Mouse (Mus musculus) C2C12 (cell line): ENCODE results near the gene Grk5. TPM values are rescaled to one million over a fixed set of nuclear protein-coding genes. Genes with fewer than 3 reads are reported as not detected.

Experiments
- H3K27me3 ChIP-seq: one replicate; pipeline ENCODE4 v1.6.1; 2011; ENCODE audit not compliant: control insufficient read depth, insufficient read depth, insufficient read length
- H3K36me3 ChIP-seq: one replicate; pipeline ENCODE4 v1.6.1; 2011; ENCODE audit not compliant: control insufficient read depth, insufficient read depth
- H3K4me3 ChIP-seq: one replicate; pipeline ENCODE4 v1.5.1; 2011; ENCODE audit warnings: mild to moderate bottlenecking, control low read depth; ENCODE audit not compliant: poor library complexity, insufficient read depth, severe bottlenecking
- H3K79me2 ChIP-seq: one replicate; pipeline ENCODE4 v1.6.1; 2011; ENCODE audit not compliant: control insufficient read depth, insufficient read depth
- H3K79me3 ChIP-seq: one replicate; pipeline ENCODE4 v1.6.1; 2011; ENCODE audit warnings: low read depth, control low read depth
- H3ac ChIP-seq: one replicate; pipeline ENCODE3; 2011; ENCODE audit warnings: low read depth; ENCODE audit not compliant: control insufficient read depth, insufficient read length
- CEBPB ChIP-seq: IDR thresholded peaks from one replicate; pipeline ENCODE4 v1.6.1; 2011; ENCODE audit warnings: low read depth, mild to moderate bottlenecking, control low read depth, moderate library complexity
- CTCF ChIP-seq: IDR thresholded peaks from one replicate; pipeline ENCODE4 v1.5.1; 2011; ENCODE audit not compliant: control insufficient read depth, insufficient read depth, insufficient read length
- FOSL1 ChIP-seq: IDR thresholded peaks from one replicate; pipeline ENCODE4 v1.8.0; 2011; ENCODE audit warnings: mild to moderate bottlenecking, low read length; ENCODE audit not compliant: poor library complexity, insufficient read depth, severe bottlenecking
- MAX ChIP-seq: IDR thresholded peaks from one replicate; pipeline ENCODE4 v1.6.1; 2011; ENCODE audit warnings: mild to moderate bottlenecking, control low read depth
- MYOD1 ChIP-seq: IDR thresholded peaks from one replicate; pipeline ENCODE4 v1.6.1; 2011; ENCODE audit warnings: low read depth; ENCODE audit not compliant: control insufficient read depth, insufficient read length
- MYOG ChIP-seq: IDR thresholded peaks from one replicate; pipeline ENCODE4 v1.6.1; 2011; ENCODE audit not compliant: control insufficient read depth, insufficient read length; ENCODE audit errors: extremely low read depth
- USF1 ChIP-seq: IDR thresholded peaks from one replicate; pipeline ENCODE4 v1.6.1; 2011; ENCODE audit warnings: low read depth, mild to moderate bottlenecking, control low read depth, moderate library complexity
- polyA plus RNA-seq: library from polyadenylated mRNA; unstranded; fragments of >200 nt; fragmentation: generic; extraction: Trizol; gene quantifications from one replicate; pipeline ENCODE4 v1.2.1, GENCODE M21; 2012; ENCODE audit warnings: missing spikeins

The Grk5 gene
- polyA plus RNA-seq, 1 experiment = 1.1 TPM

DNA sequence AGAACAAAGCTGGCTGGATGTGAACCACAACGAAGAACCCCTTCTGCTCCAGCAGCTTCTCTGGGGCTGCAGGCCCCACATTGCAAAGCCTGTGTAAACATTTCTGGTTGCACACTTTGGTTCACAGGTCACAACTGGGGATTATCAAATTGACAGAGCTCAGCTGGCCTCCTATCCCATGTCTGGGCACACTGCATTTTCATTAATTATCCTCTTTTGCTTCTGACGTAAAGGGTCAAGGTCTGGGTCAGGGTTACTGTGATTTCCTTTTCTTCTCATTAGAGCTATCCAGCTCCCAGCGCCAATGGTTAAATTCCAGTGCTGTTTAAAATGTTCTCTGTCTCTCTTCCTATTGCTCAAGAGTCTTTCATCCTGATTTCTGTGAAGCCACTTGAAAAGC lies 168.0 kb downstream of the Grk5 start:
- Histone ChIP-seq H3K36me3 (no peaks in the 10 kb centered on the region), H3K79me2 (no peaks in the 10 kb centered on the region), H3ac (no peak overlapping the region), H3K4me3 (no peak overlapping the region), H3K27me3 (no peaks in the 10 kb centered on the region), H3K79me3 (no peaks in the 10 kb centered on the region)
- TF ChIP-seq CTCF (no peak), FOSL1 (no peak), CEBPB (no peak), MYOD1 (no peak), MYOG (no peak), MAX (no peak), USF1 (no peak)

DNA sequence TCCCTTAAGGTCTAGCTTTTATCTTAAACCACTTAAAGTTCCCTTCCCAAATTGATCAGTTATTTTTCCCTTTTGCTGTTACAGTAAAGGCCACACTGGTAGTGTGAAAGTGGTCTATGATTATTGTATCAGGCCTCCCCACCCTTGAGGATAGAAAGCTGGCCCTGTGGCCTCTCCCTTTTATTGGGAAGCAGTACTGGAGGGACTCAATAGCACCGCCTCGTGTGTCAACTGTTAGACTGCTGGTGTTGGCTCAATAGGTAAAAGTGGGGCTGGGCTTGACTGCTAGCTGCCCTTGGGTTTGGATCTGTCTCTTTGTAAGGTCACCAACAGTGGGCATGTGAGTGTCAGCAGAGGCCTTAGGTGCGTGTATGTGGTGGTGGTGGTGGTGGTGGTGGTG lies 174.8 kb downstream of the Grk5 start:
- TF ChIP-seq MYOD1 (no peak), USF1 (no peak), CTCF (no peak), MYOG (no peak), MAX (no peak), FOSL1 (no peak), CEBPB (no peak)
- no peaks in the 10 kb centered on the region for H3K79me2 ChIP-seq
- no peak overlapping the region for H3ac ChIP-seq
- no peak overlapping the region for H3K4me3 ChIP-seq
- H3K79me3 ChIP-seq = no peaks in the 10 kb centered on the region
- H3K27me3 ChIP-seq = no peaks in the 10 kb centered on the region
- no peaks in the 10 kb centered on the region for H3K36me3 ChIP-seq

GRCm38 (mm10) chr19:61065011-61065410 lies 175.5 kb downstream of the Grk5 start:
- no peaks in the 10 kb centered on the region for H3K36me3 ChIP-seq
- no peaks in the 10 kb centered on the region for H3K79me3 ChIP-seq
- no peak overlapping the region for H3K4me3 ChIP-seq
- H3K27me3 ChIP-seq = no peaks in the 10 kb centered on the region
- H3ac ChIP-seq = no peak overlapping the region
- H3K79me2 ChIP-seq = no peaks in the 10 kb centered on the region
- TF ChIP-seq MYOD1 (no peak), CTCF (no peak), MAX (no peak), CEBPB (no peak), MYOG (no peak), FOSL1 (no peak), USF1 (no peak)

DNA sequence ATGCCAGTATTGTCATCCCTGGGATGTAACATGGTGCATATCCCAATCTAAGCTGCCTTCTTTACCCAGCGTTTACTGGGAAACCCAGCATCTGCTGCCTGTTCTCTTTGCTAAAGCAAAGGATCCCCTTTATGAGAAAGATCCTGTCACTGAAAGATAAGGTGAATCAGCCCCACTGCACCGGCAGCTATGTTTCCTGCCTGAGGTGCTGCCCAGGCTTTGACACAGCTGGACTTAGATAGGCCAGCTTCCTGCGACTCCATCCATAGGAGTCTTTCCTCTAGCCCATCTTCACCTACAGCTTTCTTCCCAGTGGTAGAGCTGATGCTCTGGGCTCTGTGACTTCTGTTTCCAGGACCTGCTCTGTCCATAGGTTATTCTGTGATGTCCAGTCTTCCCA lies 189.1 kb downstream of the Grk5 start:
- H3K27me3 ChIP-seq = no peaks in the 10 kb centered on the region
- H3ac ChIP-seq = no peak overlapping the region
- H3K4me3 ChIP-seq = no peak overlapping the region
- TF ChIP-seq MAX (no peak), USF1 (no peak), CTCF (no peak), CEBPB (no peak), MYOD1 (no peak)
- no peaks in the 10 kb centered on the region for H3K79me3 ChIP-seq
- no peaks in the 10 kb centered on the region for H3K79me2 ChIP-seq
- H3K36me3 ChIP-seq = no peaks in the 10 kb centered on the region

- H3K79me3 ChIP-seq = no peaks in the 10 kb centered on the region
- no peaks in the 10 kb centered on the region for H3K79me2 ChIP-seq
- H3ac ChIP-seq = no peak overlapping the region
- H3K27me3 ChIP-seq = no peaks in the 10 kb centered on the region
- H3K4me3 ChIP-seq = no peak overlapping the region
- TF ChIP-seq FOSL1 (no peak), CEBPB (no peak), MAX (no peak), MYOG (no peak), MYOD1 (no peak), CTCF (no peak)
- H3K36me3 ChIP-seq = no peaks in the 10 kb centered on the region
Measured at GRCm38 (mm10) chr19:61080251-61080749, 190.8 kb downstream of the Grk5 start.

- H3K79me3 ChIP-seq = no peaks in the 10 kb centered on the region
- no peaks in the 10 kb centered on the region for H3K27me3 ChIP-seq
- H3K79me2 ChIP-seq = no peaks in the 10 kb centered on the region
- H3K4me3 ChIP-seq = no peak overlapping the region
- H3K36me3 ChIP-seq = no peaks in the 10 kb centered on the region
- no peak for TF ChIP-seq MYOD1
- TF ChIP-seq USF1 = no peak
- no peak for TF ChIP-seq CEBPB
- TF ChIP-seq MAX = no peak
- no peak for TF ChIP-seq MYOG
- TF ChIP-seq CTCF = no peak
- H3ac ChIP-seq = no peak overlapping the region
Measured at GRCm38 (mm10) chr19:61083006-61083405, 193.5 kb downstream of the Grk5 start.
